Mouse (Mus musculus): ENCODE results near the gene Kctd18. TPM values are rescaled to one million over a fixed set of nuclear protein-coding genes. Genes with fewer than 3 reads are reported as not detected.

Gene Kctd18
- total and polyA plus RNA-seq, 3 experiments = 12.8 to 19.8 (median 14.8) TPM

GRCm38 (mm10) chr1:57995432-57996132 is 23.2 kb downstream of the Kctd18 start, which contains the start of gene Sgo2a:
Gene Sgo2a, plus strand, starts transcription at chr1:57995971.
- Histone ChIP-seq H3K4me1 (ENCODE audit: control insufficient read depth in 1 of 2, insufficient read depth in 2 of 2) (peaks cover 0 to 18% of the 10 kb centered on the region in 2 experiments; a peak in 1 of 4 replicates), H3K27ac (ENCODE audit: insufficient read depth, low read depth) (peak within 1 kb of the TSS; percentile 7; the same call in 1 of the 2 replicates), H3K36me3 (replicated peaks in 1 of 2; ENCODE audit: control insufficient read depth in 1 of 2, insufficient read depth in 1 of 2, low read length in 1 of 2) (peaks cover 0 to 10% of the 10 kb centered on the region in 2 experiments), H3K9ac (ENCODE audit: insufficient read depth, low read depth) (peak within 1 kb of the TSS; percentile 81), H3K79me2 (replicated peaks; ENCODE audit: control insufficient read depth, extremely low read depth, insufficient read depth, poor library complexity, severe bottlenecking) (peaks cover 31% of the 10 kb centered on the region), H3K9me3 (replicated peaks; ENCODE audit: low read length) (no peaks in the 10 kb centered on the region), H3K4me3 (replicated peaks in 1 of 3; ENCODE audit: low read depth in 2 of 3, low read length in 2 of 3, poor library complexity in 1 of 3) (peak within 1 kb of the TSS; percentile 75 to 81 (median 76)), H3K4me2 (ENCODE audit: insufficient read depth, low read depth, poor library complexity, severe bottlenecking) (peak within 1 kb of the TSS; percentile 97), H3K27me3 (replicated peaks) (no peaks in the 10 kb centered on the region)
- in situ Hi-C loops (cut with MboI; ENCODE audit: low pct_ligation_motif_present, low pct_unique_long_range_greater_than_20kb, low sequenced_read_pairs) = no loop called here
- TF ChIP-seq ELF1 (IDR thresholded peaks at IDR 0.05; ENCODE audit: low read depth, low read length) = peak; percentile 97
- no peak for TF ChIP-seq POLR2AphosphoS2 (IDR thresholded peaks at IDR 0.05; ENCODE audit: low read depth, low read length)
- TF ChIP-seq MAFK (IDR thresholded peaks at IDR 0.05; ENCODE audit: insufficient replicate concordance, low read length) = no peak
- TF ChIP-seq NRF1 (IDR thresholded peaks at IDR 0.05; ENCODE audit: low read depth, low read length) = peak; percentile 34; the same call in 1 of the 2 replicates
- TF ChIP-seq USF1 (IDR thresholded peaks at IDR 0.05; ENCODE audit: low read depth, low read length) = no peak
- TF ChIP-seq EP300 (IDR thresholded peaks at IDR 0.05; ENCODE audit: low read length) = no peak
- TF ChIP-seq RCOR1 (conservative IDR thresholded peaks at IDR 0.05; ENCODE audit: low read depth, low read length) = no peak
- no peak for TF ChIP-seq ZNF384 (IDR thresholded peaks at IDR 0.05; ENCODE audit: low read depth, low read length)
- peak; percentile 83; the same call in 1 of the 2 replicates for TF ChIP-seq SIN3A (IDR thresholded peaks at IDR 0.05; ENCODE audit: low read length)
- no peak for TF ChIP-seq MAX (IDR thresholded peaks at IDR 0.05; ENCODE audit: low read length)
- no peak for TF ChIP-seq ZC3H11A (IDR thresholded peaks at IDR 0.05; ENCODE audit: low read depth, low read length)
- no peak for TF ChIP-seq MEF2A (IDR thresholded peaks at IDR 0.05; ENCODE audit: borderline replicate concordance, low read depth, low read length)
- TF ChIP-seq MAZ (IDR thresholded peaks at IDR 0.05; ENCODE audit: low read depth, low read length) = no peak; the same call in 1 of the 2 replicates
- TF ChIP-seq JUND (conservative IDR thresholded peaks at IDR 0.05; ENCODE audit: low read depth, low read length) = no peak
- peak; percentile 94 for TF ChIP-seq POLR2A (IDR thresholded peaks at IDR 0.05; ENCODE audit: low read depth, low read length)
- no peak for TF ChIP-seq KAT2A (IDR thresholded peaks at IDR 0.05; ENCODE audit: insufficient replicate concordance, low read length)
- no peak for TF ChIP-seq JUN (IDR thresholded peaks at IDR 0.05; ENCODE audit: insufficient read depth, low read depth, low read length)
- peak; percentile 66; the same call in 1 of the 2 replicates for TF ChIP-seq CHD2 (IDR thresholded peaks at IDR 0.05; ENCODE audit: low read length)
- no peak for TF ChIP-seq ETS1 (conservative IDR thresholded peaks at IDR 0.05; ENCODE audit: low read depth, low read length)
- TF ChIP-seq GABPA (IDR thresholded peaks at IDR 0.05; ENCODE audit: insufficient replicate concordance, low read depth, low read length) = no peak
- peak; percentile 66 for TF ChIP-seq TCF12 (IDR thresholded peaks at IDR 0.05; ENCODE audit: low read depth, low read length)
- no peak for TF ChIP-seq BHLHE40 (IDR thresholded peaks at IDR 0.05; ENCODE audit: low read depth, low read length)
- no peak for TF ChIP-seq ZKSCAN1 (IDR thresholded peaks at IDR 0.05; ENCODE audit: borderline replicate concordance, low read depth, low read length)
- TF ChIP-seq TBP (conservative IDR thresholded peaks at IDR 0.05; ENCODE audit: low read depth, low read length) = peak; percentile 78; the same call in 1 of the 2 replicates
- peak; percentile 71 for TF ChIP-seq MXI1 (IDR thresholded peaks at IDR 0.05; ENCODE audit: low read depth, low read length)
- 0 out of 2 replicates have a peak, but pooled peaks have one; percentile 36 for TF ChIP-seq IRF4 (IDR thresholded peaks at IDR 0.05; ENCODE audit: low read depth, low read length)
- TF ChIP-seq RAD21 (IDR thresholded peaks at IDR 0.05; ENCODE audit: low read depth, low read length) = no peak
- TF ChIP-seq CHD1 (IDR thresholded peaks at IDR 0.05; ENCODE audit: low read depth, low read length) = no peak
- TF ChIP-seq NELFE (IDR thresholded peaks at IDR 0.05; ENCODE audit: low read depth, low read length) = peak; percentile 79
- peak; percentile 40; the same call in 1 of the 2 replicates for TF ChIP-seq MYC (IDR thresholded peaks at IDR 0.05; ENCODE audit: low read depth, low read length)
- TF ChIP-seq UBTF (IDR thresholded peaks at IDR 0.05; ENCODE audit: low read depth, low read length) = no peak
- peak; percentile 76 for TF ChIP-seq HCFC1 (IDR thresholded peaks at IDR 0.05; ENCODE audit: low read depth, low read length)
- no peak for TF ChIP-seq E2F4 (IDR thresholded peaks at IDR 0.05; ENCODE audit: insufficient replicate concordance, low read depth, low read length)
- TF ChIP-seq USF2 (conservative IDR thresholded peaks at IDR 0.05; ENCODE audit: low read depth, low read length) = no peak
- TF ChIP-seq CTCF (conservative IDR thresholded peaks at IDR 0.05 in 1 of 2, IDR thresholded peaks at IDR 0.05 in 1 of 2; ENCODE audit: low read depth in 2 of 2, low read length in 2 of 2) = no peak
- peak; percentile 70; the same call in 1 of the 2 replicates for TF ChIP-seq ZMIZ1 (IDR thresholded peaks at IDR 0.05; ENCODE audit: low read depth, low read length)
- dilution Hi-C loops (cut with MboI; ENCODE audit: extremely low pct_ligation_motif_present, extremely low pct_unique_long_range_greater_than_20kb, low sequenced_read_pairs) = no loop called here
- peak; percentile 97 for DNase-seq (ENCODE audit: extremely low read depth)
